Mouse (Mus musculus) C2C12 (cell line): ENCODE results near the gene Gyg.

Experiments
- CEBPB ChIP-seq: IDR thresholded peaks from one replicate; pipeline ENCODE4 v1.6.1; 2011; ENCODE audit warnings: low read depth, mild to moderate bottlenecking, control low read depth, moderate library complexity
- CTCF ChIP-seq: IDR thresholded peaks from one replicate; pipeline ENCODE4 v1.5.1; 2011; ENCODE audit not compliant: control insufficient read depth, insufficient read depth, insufficient read length
- MAX ChIP-seq: IDR thresholded peaks from one replicate; pipeline ENCODE4 v1.6.1; 2011; ENCODE audit warnings: mild to moderate bottlenecking, control low read depth
- USF1 ChIP-seq: IDR thresholded peaks from one replicate; pipeline ENCODE4 v1.6.1; 2011; ENCODE audit warnings: low read depth, mild to moderate bottlenecking, control low read depth, moderate library complexity

DNA sequence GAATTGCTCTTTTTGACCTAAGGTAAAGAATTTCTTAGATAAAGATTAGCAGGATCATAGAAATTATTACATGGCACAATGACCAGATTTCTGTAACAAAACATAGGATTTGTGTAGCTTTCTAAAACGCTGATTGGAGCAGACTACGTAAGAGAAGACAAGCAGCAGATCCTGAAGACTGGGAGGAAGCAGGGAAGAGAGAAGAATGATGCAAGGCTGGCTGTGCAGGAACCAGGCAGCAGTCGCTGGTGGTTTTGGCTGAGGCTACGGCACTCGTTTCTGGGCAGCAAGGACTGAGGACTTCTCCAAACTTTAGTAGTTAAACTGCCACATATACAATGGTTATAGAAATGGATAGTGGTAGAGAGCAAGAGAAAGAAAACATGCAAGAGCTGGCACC, 25.6 kb downstream of the Gyg start:
- TF ChIP-seq CTCF, result no peak
- TF ChIP-seq MAX, result no peak
- no peak for TF ChIP-seq USF1
- no peak for TF ChIP-seq CEBPB
